Mouse (Mus musculus) kidney, adult 8-10 months (tissue): ENCODE data around the gene Poc1b.
A peak's percentile ranks its signal among the peaks of the same experiment; 100 is the strongest.
"Not testable (repeated sequence)": the region's sequence is repeated elsewhere in the genome, so short reads cannot be mapped to it uniquely, and the experiment has no call there.

Experiments
- DNase-seq, 2 experiments: peaks; one replicate each; pipeline ENCODE4 v3.0.0; 2022

The Poc1b gene

DNA sequence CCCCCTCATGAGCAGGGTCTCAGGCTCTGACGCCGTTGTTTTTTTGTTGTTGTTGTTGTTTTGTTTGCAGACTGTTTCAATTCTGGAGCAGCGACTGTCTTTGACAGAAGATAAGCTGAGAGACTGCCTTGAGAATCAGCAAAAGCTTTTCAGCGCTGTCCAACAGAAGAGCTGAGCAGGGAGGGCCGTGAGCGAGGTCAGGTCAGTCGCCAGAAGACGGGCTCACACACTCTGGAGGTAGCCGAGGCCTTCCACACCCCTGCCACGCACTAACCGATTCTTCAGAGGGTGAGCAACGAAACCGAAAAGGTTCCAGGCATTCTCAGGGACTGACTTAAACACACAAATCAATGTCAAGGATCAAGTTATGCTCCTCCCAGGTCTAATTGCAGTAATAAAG lies 89.7 kb downstream of the Poc1b start:
- DNase-seq = no peak

DNA sequence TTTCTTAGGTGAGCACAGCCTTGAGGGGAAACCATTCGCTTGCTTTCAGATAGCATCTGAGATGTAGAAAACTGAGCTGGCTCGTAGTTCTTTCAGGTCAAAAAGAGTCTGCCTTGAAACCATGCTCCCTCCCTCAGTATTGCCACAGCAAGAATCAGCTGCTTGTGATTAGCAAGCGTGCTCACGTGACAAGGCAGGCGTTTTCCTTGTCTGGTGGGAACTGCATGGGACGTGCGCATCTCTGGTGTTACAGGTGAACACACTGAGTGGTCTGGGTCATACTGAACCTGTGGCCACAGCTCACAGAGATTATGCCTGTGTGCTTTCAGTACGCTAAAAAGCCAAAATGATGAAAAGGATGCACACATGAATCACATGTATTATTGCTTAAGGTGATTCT lies 90.3 kb downstream of the Poc1b start:
- DNase-seq = no peak

DNA sequence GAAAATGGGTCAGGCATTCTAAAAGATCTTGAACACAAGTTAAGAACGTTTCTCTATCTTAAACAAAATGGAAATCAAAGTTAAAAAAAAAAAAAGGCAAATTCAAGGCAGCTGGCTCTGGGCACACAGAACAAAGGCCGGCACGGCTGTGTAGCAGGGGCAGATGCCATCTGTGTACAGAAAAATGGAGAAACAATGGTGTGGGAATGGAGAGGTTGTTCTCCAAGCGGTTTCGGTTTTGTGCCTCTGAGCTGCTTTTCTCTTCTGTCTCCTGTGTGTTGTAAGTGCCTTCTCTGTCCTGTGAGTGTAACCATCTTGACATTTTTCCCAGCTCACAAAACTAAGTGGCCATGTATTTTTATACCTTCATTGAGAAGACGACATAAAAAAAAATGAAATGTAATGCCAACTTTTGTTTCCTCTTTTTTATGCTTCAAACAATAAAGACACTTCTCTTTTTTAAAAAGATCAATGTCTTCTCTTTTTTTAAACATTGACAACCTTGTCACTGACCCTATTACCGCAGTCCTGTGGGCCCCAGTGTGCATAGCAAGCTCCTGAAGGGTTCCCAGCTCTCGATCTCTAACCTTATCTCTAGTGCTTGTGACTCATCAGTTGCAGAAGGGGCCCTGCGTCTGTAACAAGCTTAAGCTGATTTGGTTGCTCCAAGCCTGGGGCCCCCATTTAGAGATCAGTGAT lies 90.9 kb downstream of the Poc1b start:
- DNase-seq = no peak

DNA sequence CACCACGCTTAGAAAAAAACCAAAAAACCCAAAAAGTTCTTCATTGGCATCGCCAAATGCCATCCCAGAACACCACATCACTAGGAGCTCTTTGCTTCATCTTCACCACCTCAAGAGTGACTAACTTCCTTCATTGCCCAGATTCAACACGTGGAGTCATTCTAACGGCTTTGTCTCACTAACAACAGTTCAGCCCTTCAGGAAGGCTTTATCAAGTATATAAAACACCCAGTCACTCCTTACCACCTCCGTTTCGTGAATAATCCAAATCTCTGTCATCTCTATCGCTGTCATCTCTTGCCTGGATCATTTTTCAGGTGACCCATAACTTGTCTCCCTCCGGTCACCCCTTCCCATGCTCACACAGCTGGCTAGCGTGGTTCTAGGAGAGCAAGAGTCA lies 92.1 kb downstream of the Poc1b start:
- no peak for DNase-seq

DNA sequence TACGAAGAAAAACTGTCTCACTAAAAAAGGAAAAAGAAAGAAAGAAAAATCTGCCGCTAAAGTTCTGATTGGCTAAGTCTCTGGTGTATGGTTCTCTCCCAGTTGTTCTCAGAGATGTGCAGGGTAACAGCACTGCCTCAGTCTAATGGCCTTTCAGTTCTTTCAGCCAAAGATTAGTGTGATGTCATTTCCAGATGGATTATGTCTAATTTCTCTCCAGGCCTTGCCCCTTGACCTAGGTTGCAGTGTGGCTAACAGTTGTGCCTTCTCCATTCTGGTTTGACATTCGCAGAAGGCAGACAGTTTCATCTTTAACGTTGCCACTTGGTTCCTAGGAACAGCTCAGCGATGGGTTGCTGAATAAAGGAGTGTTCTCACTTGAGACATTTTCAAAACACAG lies 94.1 kb downstream of the Poc1b start:
- no peak for DNase-seq

DNA sequence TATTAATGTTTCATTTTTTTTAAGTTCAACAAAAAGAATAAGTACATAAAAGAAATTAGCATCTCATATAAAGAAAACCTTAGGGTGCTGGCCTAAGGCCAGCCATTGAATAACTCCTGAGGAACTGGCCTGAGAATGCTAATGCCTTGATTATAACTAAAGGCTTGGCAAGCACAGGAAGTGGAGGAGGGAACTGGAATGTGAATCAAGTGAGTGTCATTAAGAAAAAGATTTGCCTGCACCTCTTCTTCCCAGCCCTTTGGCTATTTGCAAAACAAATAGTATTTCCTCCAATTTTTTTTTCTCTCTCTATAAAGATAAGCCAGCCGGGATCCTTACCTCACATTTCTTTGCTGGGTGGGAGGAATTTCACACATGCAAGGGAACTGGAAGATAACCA lies 95.0 kb downstream of the Poc1b start:
- peak in 1 of 2 experiments; percentile 52 for DNase-seq

- DNase-seq = no peak
Measured at GRCm38 (mm10) chr10:99202363-99202762, 95.5 kb downstream of the Poc1b start.

GRCm38 (mm10) chr10:99203163-99203562 lies 96.3 kb downstream of the Poc1b start:
- no peak for DNase-seq

- DNase-seq = peak in 1 of 2 experiments; percentile 30
Measured at GRCm38 (mm10) chr10:99203577-99204487, 97.0 kb downstream of the Poc1b start.

GRCm38 (mm10) chr10:99204553-99204952 lies 97.7 kb downstream of the Poc1b start:
- peak in 1 of 2 experiments; percentile 36 for DNase-seq

GRCm38 (mm10) chr10:99207121-99207520 lies 100.3 kb downstream of the Poc1b start:
- no peak for DNase-seq

DNA sequence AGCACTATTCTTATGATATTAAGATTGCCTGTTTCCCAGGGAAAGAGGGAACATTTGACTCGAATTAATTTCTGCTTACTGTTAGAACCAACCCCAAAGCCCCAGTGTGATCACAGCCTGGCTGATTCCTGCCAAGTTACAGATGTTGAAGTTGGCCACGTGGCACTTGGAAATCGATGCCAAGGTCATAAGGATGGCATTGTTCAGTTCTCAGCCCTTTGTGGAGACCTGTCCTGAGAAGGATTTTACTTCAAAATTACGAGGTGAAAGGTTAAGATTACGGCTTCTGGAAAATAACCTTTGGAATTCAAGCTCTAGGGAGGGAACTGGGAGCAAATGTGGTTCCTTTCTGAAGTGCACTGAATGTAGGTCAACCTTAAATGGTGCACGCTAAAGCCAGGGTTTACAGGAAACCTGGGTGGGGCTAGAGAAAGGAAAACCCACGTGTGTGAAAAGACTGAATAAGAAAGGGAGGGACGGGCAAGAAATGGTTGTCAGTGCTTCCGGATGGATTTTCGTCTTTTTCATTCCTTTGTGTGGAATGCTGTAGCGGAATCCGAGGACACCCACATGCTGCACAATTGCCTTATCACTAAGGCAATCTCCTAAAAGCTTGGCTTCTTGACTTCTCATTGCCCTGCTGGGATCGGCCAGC lies 102.4 kb downstream of the Poc1b start:
- DNase-seq = peak; percentile 69 to 76

- DNase-seq = no peak
Measured at GRCm38 (mm10) chr10:99211021-99211420, 104.2 kb downstream of the Poc1b start.

DNA sequence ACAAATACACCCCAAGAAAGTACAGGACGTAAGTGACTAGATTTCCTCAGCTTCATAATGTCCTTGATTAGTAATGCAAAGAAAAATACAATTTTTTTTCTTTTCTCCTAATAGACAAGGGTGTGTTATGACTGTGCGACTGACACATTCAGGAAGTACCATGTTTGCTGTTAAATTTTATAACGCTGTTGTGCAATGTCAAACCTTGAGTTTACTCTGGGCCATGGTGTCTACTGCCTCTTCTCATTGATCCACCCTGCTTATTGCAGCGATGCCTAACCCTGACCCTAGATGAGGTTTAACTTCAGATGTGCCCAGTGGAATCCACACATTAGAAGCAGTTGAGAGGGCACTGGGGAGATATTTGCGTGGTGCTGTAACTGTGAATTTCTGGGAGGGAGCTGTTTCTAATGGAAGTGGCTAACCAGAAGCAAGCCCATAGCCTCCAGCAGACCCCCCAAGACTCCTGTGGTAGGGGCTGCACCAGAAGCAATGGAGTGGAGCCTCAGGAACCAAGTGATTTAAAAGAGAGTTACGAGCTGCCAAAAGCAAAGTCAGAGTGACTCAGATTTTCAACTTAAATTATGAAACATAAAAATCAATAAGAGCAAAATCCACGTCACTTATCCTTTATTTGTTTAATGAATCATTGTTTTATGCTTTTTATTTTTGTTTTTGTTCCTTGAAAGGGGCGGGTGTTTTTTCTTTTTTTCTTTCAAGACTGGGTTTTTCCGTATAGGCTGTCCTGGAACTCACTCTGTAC lies 104.8 kb downstream of the Poc1b start:
- DNase-seq = no peak

GRCm38 (mm10) chr10:99214421-99215299 lies 107.8 kb downstream of the Poc1b start:
- DNase-seq = no peak

GRCm38 (mm10) chr10:99216570-99216969 lies 109.7 kb downstream of the Poc1b start:
- not testable (repeated sequence) for DNase-seq

DNA sequence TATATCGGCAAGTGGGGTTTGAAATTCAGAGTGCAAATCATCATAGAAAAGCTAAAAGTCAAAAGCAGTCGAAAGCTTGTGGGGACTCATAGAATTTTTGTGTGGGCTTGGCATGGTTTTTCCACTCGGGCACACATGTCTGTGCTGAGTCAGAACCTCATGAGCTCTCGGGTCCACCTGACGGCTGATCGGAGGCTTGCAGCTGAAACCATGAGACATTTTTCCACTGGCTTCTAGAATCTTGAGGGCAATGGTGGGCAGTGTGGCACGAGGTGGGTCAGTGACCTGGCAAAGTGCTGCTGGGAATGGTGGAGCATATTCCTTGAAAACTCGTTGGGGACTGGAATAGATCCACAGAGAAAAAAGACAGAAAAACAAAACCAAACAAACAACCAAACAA lies 114.7 kb downstream of the Poc1b start:
- DNase-seq = no peak

GRCm38 (mm10) chr10:99222726-99223125 lies 115.9 kb downstream of the Poc1b start:
- peak; percentile 61 to 74 for DNase-seq

- peak; percentile 72 to 80 for DNase-seq
Measured at GRCm38 (mm10) chr10:99224218-99224617, 117.4 kb downstream of the Poc1b start.

DNA sequence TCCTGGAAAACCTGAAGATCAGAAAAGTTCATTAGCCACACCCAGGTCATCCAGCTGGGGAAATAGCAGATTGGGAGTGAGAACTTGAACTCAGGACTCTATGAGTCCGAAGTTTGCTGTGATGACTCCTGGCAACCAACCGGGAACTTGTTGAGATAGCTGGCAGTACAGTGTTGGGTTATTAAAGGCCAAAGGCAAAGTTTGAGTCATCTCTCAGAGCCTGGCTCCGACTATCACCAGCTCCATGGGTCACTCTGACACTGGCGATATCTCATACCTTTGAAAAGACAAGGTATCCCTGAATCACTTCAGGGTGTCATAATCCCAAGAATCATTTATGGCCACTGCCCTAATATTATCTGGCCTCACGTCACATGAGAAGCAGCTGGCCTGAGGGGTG lies 119.9 kb downstream of the Poc1b start:
- DNase-seq = no peak

DNA sequence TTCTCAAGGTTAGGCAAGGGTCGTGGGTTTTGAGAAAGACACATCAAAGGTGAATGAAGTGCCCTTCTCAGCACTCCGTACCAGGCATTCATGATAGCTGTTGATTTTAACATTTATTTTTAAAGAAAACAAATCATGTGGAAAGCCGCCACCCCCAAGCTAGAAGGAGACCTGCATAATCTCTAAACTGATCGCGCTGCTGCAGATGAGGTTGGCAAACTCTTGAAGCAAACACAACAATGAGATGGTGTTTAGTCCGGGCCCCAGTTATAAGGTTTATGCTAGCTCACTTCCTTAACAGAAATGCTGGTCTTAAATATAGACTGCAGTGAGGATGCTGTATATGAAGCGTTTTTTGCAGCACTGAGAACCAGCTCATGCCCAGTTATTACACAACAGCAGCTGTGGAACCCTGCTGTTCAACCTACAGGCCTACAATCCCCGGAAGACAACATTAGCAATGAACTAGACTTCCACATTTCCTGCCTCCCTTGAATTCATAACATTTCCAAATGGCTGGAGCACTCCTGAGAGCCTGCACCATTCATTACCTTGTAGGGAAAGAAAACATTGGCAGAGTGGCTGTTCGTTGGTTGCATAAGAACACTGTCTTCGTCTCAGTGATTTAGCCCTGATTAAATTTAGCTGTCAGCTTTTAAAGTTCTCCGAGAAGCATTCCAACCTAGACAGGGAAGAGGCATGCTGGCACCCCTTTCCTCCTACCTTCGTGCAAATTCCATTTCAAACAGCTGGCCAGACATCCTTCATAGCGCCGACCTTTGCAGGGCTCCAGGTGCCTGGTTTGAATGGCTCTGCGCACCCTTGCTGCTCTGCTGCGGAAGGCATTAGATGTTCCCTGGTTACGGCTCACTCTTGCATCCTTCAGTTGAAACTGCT lies 121.4 kb downstream of the Poc1b start:
- DNase-seq = peak; percentile 63 to 69
